Mouse (Mus musculus) liver, adult 2 months (tissue): ENCODE measurements around the gene Rtp4. TPM values are rescaled to one million over a fixed set of nuclear protein-coding genes. Genes with fewer than 3 reads are reported as not detected.

ENCODE experiments used
- DNase-seq: peaks from one replicate; pipeline ENCODE4 v3.0.0-alpha.2; 2011; ENCODE audit warnings: low read depth, low spot score; ENCODE audit errors: extremely low read depth
- H3K27ac ChIP-seq: fragments of 200-500 bp; replicated peaks from 2 replicates; pipeline ENCODE4 v1.5.1; 2012; ENCODE audit warnings: low read depth, mild to moderate bottlenecking, control low read depth, inconsistent platforms, low read length; ENCODE audit not compliant: insufficient read depth
- H3K27me3 ChIP-seq: fragments of 200-500 bp; 2 replicates; pipeline ENCODE4 v1.6.1; 2012; ENCODE audit warnings: mild to moderate bottlenecking, moderate library complexity, low read length, inconsistent platforms; ENCODE audit not compliant: control insufficient read depth, insufficient read depth
- H3K36me3 ChIP-seq: fragments of 200-500 bp; 2 replicates; pipeline ENCODE4 v1.6.1; 2012; ENCODE audit warnings: low read length, inconsistent platforms; ENCODE audit not compliant: control insufficient read depth, insufficient read depth
- H3K4me1 ChIP-seq: fragments of 200-500 bp; 2 replicates; pipeline ENCODE4 v1.6.1; 2011; ENCODE audit warnings: low read length; ENCODE audit not compliant: control insufficient read depth, insufficient read depth
- H3K4me3 ChIP-seq: fragments of 200-500 bp; 2 replicates; pipeline ENCODE4 v1.5.1; 2011; ENCODE audit warnings: low read depth, mild to moderate bottlenecking, control low read depth, low read length, moderate library complexity; ENCODE audit not compliant: insufficient read depth
- H3K79me2 ChIP-seq: fragments of 200-500 bp; 2 replicates; pipeline ENCODE4 v1.6.1; 2012; ENCODE audit warnings: inconsistent platforms, mild to moderate bottlenecking, low read length, moderate library complexity; ENCODE audit not compliant: control insufficient read depth, insufficient read depth
- H3K9ac ChIP-seq: fragments of 200-500 bp; 2 replicates; pipeline ENCODE4 v1.6.1; 2012; ENCODE audit warnings: low read depth, mild to moderate bottlenecking, control low read depth, inconsistent platforms, low read length
- CTCF ChIP-seq: fragments of 200-500 bp; IDR thresholded peaks from 2 replicates; pipeline ENCODE4 v1.5.1; 2011; ENCODE audit warnings: low read depth, low read length, control low read depth
- POLR2A ChIP-seq: fragments of 200-500 bp; IDR thresholded peaks from 2 replicates; pipeline ENCODE4 v1.6.1; 2011; ENCODE audit warnings: low read length, control low read depth; ENCODE audit not compliant: insufficient read depth; ENCODE audit errors: extremely low read depth
- WGBS: fragments of 180-500 bp; shearing (Covaris S2); methylation state at CpG from one replicate; pipeline ENCODE4 v1.1.7; 2018; 5-methylcytosine and 5-hydroxymethylcytosine counted together
- polyA plus RNA-seq: library from polyadenylated mRNA; depleted of rRNA; stranded (reverse); fragments of >200 nt; gene quantifications from 2 replicates; pipeline ENCODE4 v1.2.3, GENCODE M21; 2012; rRNA removed
- total RNA-seq: library from RNA; depleted of rRNA; stranded (reverse); fragments of >200 nt; gene quantifications from 2 replicates; pipeline ENCODE4 v1.2.3, GENCODE M21; 2014; rRNA removed

Gene Rtp4
- total and polyA plus RNA-seq, 2 experiments, result 16.9 to 25.2 TPM

DNA sequence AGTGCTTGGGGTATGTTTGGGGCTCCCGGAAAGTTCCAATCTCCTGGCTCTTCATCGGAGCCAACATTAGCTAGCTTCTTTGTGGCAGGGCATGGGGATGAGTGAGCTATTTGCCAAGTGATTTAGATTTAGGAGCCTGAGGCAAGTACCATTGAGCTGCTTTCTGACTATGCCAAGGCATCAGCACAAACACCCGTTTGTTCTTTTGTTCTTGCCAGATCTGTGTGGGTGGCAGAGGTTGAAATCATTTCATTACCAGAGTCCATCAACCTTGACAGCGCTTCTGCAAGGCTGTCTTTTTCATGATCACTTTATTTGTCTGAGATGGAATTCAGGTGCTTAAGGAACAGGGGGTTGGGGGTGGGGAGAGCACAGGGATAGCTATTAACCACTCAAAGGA, 104.1 kb downstream of the Rtp4 start:
- TF ChIP-seq CTCF (no peak), POLR2A (no peak)
- H3K4me3 ChIP-seq, result no peak overlapping the region
- H3K36me3 ChIP-seq, result no peaks in the 10 kb centered on the region
- DNase-seq, result no peak
- no peak overlapping the region for H3K27ac ChIP-seq
- 75% methylated on average over 4 of the region's 4 CpGs for WGBS
- H3K9ac ChIP-seq, result no peak overlapping the region
- H3K27me3 ChIP-seq, result no peaks in the 10 kb centered on the region
- no peaks in the 10 kb centered on the region for H3K79me2 ChIP-seq
- no peaks in the 10 kb centered on the region for H3K4me1 ChIP-seq

DNA sequence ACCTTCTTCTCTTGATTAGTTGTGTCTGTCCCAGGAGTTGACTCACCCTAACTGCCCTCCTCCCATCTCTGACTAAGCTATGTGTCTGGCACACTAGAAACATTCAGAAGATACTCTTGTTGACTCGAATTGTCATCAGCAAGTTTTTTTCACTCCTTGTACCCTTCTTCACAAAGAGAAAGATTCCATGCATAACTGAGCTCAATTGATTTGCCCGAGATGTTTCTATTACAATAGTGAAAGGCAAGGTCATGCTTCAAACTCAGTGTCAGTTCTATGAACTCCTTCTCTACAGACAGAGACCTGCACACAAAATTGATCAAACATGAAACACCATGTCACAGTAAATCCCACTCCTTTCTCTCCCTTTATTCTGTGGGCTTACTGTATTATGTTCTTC, 111.4 kb downstream of the Rtp4 start:
- no peaks in the 10 kb centered on the region for H3K4me1 ChIP-seq
- H3K4me3 ChIP-seq, result no peak overlapping the region
- no peak for DNase-seq
- 71% methylated on average over 2 of the region's 2 CpGs for WGBS
- H3K27me3 ChIP-seq, result no peaks in the 10 kb centered on the region
- H3K36me3 ChIP-seq, result no peaks in the 10 kb centered on the region
- no peak for TF ChIP-seq POLR2A
- no peak for TF ChIP-seq CTCF
- no peak overlapping the region for H3K9ac ChIP-seq
- H3K27ac ChIP-seq, result no peak overlapping the region
- H3K79me2 ChIP-seq, result no peaks in the 10 kb centered on the region

DNA sequence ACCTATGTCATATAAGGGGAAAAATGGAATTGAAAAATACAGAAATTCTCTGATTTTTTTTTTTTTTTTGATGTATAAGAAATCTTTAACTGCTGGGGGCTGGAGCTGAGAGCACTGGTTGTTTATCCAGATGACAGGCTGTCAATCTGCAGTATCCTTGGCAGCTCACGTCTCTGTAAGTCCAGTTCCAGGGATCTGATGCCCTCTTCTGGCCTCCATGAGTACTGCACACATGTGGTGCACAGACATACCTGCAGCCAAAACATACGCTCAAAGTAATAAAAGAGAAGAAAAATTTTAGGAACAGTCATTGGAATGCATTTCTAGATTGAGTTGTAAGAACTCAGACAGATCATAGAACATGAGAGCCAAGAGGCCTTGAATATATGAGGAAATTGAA, 112.6 kb downstream of the Rtp4 start:
- no peak overlapping the region for H3K27ac ChIP-seq
- H3K4me3 ChIP-seq, result no peak overlapping the region
- 74% methylated on average over 2 of the region's 2 CpGs for WGBS
- TF ChIP-seq POLR2A, result no peak
- TF ChIP-seq CTCF, result peak; percentile 56
- peak; percentile 19 for DNase-seq
- H3K27me3 ChIP-seq, result no peaks in the 10 kb centered on the region
- H3K9ac ChIP-seq, result no peak overlapping the region
- no peaks in the 10 kb centered on the region for H3K79me2 ChIP-seq
- H3K4me1 ChIP-seq, result no peaks in the 10 kb centered on the region
- no peaks in the 10 kb centered on the region for H3K36me3 ChIP-seq

DNA sequence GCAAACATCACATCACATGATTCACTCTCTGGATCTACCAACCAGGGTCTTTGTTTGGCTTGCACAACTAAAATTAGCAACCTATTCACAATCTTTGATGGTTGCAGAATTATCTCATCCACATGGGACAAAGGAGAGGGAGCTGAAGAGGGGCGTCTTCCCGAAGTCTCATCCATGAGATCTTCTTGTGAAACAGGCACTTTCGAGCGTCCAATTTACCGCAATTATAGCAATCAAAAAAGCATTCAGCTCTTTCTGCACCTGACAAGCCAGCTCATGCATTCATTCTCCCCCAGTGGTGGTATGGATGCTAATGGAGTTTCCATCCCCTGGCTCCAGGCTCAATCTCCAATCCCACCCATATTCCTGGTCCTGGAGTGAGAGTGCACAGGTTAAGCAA, 132.9 kb downstream of the Rtp4 start:
- 96% methylated on average over 5 of the region's 5 CpGs for WGBS

DNA sequence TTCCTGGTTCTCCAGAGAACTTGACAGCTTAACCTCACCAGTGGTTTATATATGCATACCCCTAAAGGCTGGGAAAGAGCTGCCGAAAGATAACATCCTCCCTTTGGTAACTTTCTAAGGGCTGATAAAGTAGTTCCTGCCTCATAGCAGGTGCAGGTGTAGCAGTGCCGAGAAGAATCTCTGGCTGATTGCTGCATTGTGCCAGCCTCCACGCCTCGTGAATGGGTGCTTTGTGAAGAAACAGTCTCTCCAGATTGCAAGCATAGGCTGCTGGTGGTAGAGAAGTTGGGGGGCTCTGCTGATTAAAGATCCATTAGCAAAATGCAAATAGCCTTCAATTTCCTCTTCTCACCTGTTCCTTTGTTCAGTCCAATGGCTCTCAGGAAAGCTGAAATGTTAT, 133.4 kb downstream of the Rtp4 start:
- Histone ChIP-seq H3K27ac (no peak overlapping the region), H3K79me2 (no peaks in the 10 kb centered on the region), H3K36me3 (no peaks in the 10 kb centered on the region), H3K9ac (no peak overlapping the region), H3K4me3 (no peak overlapping the region), H3K27me3 (no peaks in the 10 kb centered on the region), H3K4me1 (no peaks in the 10 kb centered on the region)
- TF ChIP-seq POLR2A (no peak), CTCF (no peak)
- WGBS, result 79% methylated on average over 4 of the region's 4 CpGs
- no peak for DNase-seq

More for the DNA sequence above, 132.9 kb downstream of the Rtp4 start:
- no peak overlapping the region for H3K27ac ChIP-seq
- no peak for DNase-seq
- no peaks in the 10 kb centered on the region for H3K27me3 ChIP-seq
- no peaks in the 10 kb centered on the region for H3K4me1 ChIP-seq
- no peaks in the 10 kb centered on the region for H3K36me3 ChIP-seq
- TF ChIP-seq POLR2A (no peak), CTCF (no peak)
- H3K4me3 ChIP-seq, result no peak overlapping the region
- H3K79me2 ChIP-seq, result no peaks in the 10 kb centered on the region
- H3K9ac ChIP-seq, result no peak overlapping the region

DNA sequence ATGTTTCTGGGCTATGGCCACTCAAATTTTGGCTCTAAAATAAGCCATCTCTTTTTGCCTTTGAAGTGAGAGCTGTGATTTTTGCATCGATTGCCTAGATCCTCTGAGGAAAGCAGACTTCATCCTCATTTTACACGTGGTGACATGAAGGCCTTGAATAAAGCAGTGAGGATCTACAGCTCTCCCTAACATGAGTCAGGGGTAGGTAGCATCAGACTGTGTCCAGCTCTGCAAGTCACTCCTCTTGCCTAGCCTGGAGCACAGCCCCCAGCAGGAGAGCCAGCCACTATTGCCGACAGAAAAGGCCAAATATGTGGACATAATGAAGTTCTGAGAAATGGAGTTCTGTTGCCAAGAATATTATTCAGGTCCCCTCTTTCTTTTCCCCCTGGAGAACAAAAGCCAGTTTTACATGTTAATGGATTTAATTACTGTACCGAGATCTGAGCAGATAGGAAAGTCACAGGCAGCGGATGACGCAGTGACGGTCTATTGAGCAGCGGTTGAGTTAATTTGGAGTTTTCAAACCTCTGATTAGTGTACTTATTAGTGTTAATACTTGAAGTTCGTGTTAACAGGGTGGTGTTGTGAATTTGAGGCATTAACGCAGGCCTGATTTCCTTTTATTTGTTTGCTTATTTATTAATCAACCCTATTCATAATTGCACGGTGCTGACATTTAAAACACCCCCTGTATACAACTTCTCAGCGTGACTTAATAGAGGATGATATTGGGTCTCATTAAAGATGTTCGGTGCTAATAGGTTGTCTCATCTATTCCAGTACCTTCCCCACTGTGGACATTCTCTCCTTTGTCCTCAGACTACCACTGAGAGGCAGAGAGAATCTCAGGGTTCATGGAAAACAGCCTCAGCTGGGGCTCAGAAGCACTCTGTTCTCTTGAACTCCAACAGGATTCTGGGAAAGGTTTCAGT, 139.8 kb downstream of the Rtp4 start:
- 84% methylated on average over 13 of the region's 13 CpGs for WGBS
- Histone ChIP-seq H3K27ac (no peak overlapping the region), H3K4me3 (no peak overlapping the region), H3K79me2 (no peaks in the 10 kb centered on the region), H3K27me3 (no peaks in the 10 kb centered on the region), H3K4me1 (no peaks in the 10 kb centered on the region), H3K9ac (no peak overlapping the region), H3K36me3 (no peaks in the 10 kb centered on the region)
- TF ChIP-seq POLR2A (no peak), CTCF (no peak)
- DNase-seq, result no peak

Other genes starting within 250 kb of the Rtp4 start
- not detected in 2 replicates for gene Rtp1, start 91.2 kb upstream of the Rtp4 start, total RNA-seq
- not detected in 2 replicates for gene Rtp1, start 91.2 kb upstream of the Rtp4 start, polyA plus RNA-seq
- 71.1 and 83.3 TPM in 2 replicates for gene Masp1, start 524 bp downstream of the Rtp4 start, total RNA-seq
- gene Masp1, start 524 bp downstream of the Rtp4 start, polyA plus RNA-seq, result 53.7 and 61.3 TPM in 2 replicates